Mouse (Mus musculus): Measurements from ENCODE around the gene Hs6st3.
A peak's percentile ranks its signal among the peaks of the same experiment; 100 is the strongest.
"Not testable (repeated sequence)": the region's sequence is repeated elsewhere in the genome, so short reads cannot be mapped to it uniquely, and the experiment has no call there.

Gene Hs6st3

DNA sequence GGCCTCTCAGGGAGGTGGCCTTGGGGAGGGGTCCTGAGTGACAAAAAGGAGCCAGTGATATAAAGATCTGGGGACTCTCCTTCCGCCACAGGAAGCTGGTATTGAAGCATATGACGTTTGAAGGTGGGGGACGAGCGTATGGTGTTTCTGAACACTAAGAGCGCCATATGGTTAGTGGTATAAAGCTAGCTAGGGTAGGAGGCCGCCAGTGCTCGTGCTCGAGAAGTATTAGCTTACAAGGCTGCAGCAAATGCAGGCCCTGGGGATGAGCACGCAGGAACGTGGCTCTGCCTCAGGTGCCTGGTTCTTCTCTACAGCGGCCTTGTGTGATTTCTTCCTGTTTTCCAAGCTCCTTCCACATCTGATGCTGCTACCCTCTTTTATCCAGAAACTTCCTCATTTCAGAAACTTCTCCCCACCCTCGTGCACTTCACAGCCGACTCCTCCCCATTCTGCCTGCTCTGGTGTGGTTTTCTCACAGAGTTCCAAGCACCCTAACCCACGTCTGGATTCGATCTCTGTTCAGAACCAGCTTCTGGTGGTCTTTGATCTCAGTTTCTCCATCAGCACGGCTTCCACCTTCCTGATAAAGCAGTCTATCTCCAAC lies 110.0 kb downstream of the Hs6st3 start:
- peak in 1 of 2 experiments; percentile 14 for DNase-seq (ENCODE audit: low spot score in 2 of 2)

DNA sequence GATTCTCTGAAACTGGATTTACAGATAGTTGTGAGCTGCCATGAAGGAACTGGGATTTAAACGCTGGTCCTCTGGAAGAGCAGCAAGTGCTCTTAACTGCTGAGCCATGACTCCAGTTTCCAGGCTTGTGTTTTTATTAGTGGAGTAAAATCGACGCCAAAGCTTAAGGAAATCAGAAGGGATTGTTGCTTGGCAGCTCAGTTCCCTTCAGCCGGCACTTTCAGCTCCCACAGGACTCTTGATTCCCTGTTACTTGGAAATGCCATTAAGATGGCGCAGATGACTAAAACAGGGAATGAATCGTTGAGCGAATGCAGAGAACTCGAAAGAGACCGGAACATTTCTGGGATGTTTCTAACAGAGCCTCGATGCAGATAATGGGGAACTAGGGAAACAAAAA lies 112.2 kb downstream of the Hs6st3 start:
- DNase-seq (ENCODE audit: low spot score in 2 of 2): no peak

DNA sequence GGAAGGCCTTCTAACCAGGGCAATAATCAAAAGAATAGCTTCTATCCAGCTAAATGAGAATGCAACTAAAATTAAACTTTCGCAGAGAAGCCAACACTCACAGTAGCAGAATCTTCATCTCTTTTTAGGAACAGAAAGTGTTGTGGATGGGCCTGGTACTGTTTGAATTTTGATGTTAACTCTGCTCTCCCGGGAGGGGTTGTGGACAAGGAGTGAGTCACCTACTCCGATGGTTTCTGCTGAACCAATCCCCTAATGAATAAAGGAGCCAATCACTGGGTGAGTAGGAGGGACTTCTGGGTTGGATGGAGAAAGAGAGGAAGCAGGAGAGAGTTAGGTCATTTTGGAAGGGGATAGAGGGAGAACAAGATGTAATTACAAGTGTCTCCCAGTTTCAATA lies 117.3 kb downstream of the Hs6st3 start:
- no peak for DNase-seq (ENCODE audit: low spot score in 2 of 2)

DNA sequence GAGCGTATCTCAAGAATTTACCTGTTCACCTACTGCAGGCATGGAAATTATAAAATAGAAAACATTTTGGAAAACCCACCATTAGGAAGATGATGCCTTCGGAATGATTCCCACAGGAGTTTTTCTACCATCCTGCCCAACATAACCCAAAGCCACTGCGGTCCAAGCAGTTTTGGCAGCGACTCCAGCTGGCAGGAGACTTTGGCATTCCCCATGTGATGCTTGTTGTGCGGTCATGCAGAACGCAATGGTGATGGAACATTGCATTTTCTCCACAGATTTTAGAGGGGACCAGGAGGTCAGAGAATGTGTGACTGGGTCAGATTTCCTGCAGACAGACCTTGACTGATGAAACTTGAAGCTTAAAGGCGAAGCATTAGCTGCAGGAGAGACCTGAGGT lies 118.9 kb downstream of the Hs6st3 start:
- no peak for DNase-seq (ENCODE audit: low spot score in 2 of 2)

- DNase-seq (ENCODE audit: low spot score in 2 of 2): no peak
Measured at GRCm38 (mm10) chr14:119260176-119260962, 122.2 kb downstream of the Hs6st3 start.

GRCm38 (mm10) chr14:119266334-119266733 lies 128.2 kb downstream of the Hs6st3 start:
- DNase-seq (ENCODE audit: low spot score in 2 of 2): no peak

- DNase-seq (ENCODE audit: low spot score in 2 of 2): no peak
Measured at GRCm38 (mm10) chr14:119273088-119273487, 134.9 kb downstream of the Hs6st3 start.

DNA sequence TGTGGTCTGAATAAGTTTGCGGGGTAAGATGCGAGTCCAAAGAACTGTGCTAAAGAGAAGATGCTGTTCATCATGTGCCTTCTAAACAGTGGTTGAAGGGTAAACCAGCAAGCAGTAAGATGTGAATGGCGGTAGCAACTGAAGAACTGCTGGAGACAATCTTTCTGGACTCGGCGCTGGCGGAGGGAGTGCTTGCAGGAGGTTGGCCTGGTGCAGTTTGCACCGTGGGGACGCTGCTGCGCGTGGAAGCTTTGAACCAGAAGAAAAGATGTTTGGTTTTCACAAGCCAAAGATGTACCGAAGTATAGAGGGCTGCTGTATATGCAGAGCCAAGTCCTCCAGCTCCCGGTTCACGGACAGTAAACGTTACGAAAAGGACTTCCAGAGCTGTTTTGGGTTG lies 140.0 kb downstream of the Hs6st3 start:
- not testable (repeated sequence) for DNase-seq (ENCODE audit: low spot score in 2 of 2)

- DNase-seq (ENCODE audit: low spot score in 2 of 2): no peak
Measured at GRCm38 (mm10) chr14:119283951-119284350, 145.8 kb downstream of the Hs6st3 start.

DNA sequence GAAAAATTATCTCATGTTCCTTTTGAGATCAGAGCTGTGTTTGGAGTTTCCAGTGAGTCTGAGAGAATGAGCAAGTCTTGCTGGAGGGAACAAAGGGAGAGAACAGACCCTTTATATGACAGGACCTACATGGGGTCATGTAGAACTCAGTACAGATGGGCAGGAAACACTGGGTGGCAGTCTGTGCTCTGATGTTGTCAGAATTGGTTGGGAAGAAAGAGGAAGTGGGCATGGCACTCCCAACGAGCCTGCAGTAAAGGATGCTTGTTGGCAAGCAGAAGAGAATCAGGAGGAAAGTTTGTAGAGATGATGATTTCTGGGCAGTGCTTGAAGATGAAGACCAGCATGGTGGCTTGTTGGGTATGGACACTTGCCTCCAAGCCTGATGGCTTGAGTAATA lies 151.5 kb downstream of the Hs6st3 start:
- DNase-seq (ENCODE audit: low spot score in 2 of 2): no peak

- DNase-seq (ENCODE audit: low spot score in 2 of 2): no peak
Measured at GRCm38 (mm10) chr14:119294071-119294470, 155.9 kb downstream of the Hs6st3 start.

DNA sequence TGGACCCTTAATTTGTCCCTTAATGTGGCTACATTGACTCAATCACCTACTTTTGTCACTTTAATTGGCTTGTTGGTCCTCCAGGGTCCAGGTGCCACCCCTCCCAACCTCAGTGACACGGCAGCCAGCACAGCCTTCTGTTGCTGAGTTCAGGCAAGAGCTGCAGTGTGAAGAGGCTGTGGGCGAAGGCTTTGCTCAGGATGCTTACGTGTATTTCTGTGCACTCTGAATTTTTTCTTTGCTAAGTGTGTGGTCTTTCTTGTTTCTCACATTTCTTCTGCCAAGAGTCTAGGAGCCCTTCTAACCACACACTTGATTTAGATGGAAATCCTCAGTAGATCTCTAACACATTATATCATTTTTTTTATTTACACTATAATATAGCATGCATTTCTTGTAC lies 168.3 kb downstream of the Hs6st3 start:
- DNase-seq (ENCODE audit: low spot score in 2 of 2): no peak

DNA sequence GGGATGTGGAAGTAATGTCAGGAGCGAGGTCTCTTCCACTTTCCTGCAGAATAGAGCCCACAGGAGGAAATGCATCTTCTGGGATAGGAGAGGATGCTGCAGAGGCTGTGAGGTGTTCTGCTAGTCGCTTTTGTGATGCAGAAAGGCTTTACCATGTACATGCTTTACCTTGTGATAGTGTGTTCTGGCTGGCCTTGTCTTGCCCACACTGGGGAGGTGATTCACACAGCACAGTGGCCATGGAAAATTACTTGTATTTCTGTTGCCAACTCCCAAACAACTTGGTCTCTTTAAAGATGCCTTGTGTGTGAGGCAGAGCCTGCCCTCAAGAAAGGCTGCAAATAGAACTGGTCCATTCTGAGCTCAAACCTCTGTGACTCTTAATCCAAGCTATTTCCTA lies 180.2 kb downstream of the Hs6st3 start:
- no peak for DNase-seq (ENCODE audit: low spot score in 2 of 2)

GRCm38 (mm10) chr14:119347236-119347635 lies 209.1 kb downstream of the Hs6st3 start:
- no peak for DNase-seq (ENCODE audit: low spot score in 2 of 2)

- DNase-seq (ENCODE audit: low spot score in 2 of 2): no peak
Measured at GRCm38 (mm10) chr14:119361414-119361813, 223.3 kb downstream of the Hs6st3 start.

GRCm38 (mm10) chr14:119367866-119368425 lies 229.8 kb downstream of the Hs6st3 start:
- DNase-seq (ENCODE audit: low spot score in 2 of 2): no peak

GRCm38 (mm10) chr14:119369274-119369673 lies 231.1 kb downstream of the Hs6st3 start:
- no peak for DNase-seq (ENCODE audit: low spot score in 2 of 2)

DNA sequence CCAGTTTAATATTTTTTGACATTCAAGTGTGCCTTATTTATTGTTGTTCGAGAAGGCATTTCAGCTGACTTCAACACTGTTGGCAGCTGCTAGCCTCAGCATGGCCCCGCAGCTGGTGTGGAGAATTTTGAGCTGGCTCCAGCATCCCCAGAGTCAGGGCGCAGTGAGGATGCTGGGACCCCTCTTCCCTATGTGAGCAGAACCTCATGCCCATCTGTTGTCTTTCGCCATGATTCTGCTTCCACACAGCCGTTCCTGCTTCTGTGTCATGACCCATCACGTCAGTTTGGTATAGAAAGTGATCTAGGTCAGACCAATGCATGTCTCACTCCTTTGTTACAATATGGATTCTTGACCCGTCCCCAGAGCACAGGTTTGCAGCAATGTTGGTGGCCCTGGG lies 231.9 kb downstream of the Hs6st3 start:
- no peak for DNase-seq (ENCODE audit: low spot score in 2 of 2)

GRCm38 (mm10) chr14:119379303-119379702 lies 241.2 kb downstream of the Hs6st3 start:
- DNase-seq (ENCODE audit: low spot score in 2 of 2): no peak

DNA sequence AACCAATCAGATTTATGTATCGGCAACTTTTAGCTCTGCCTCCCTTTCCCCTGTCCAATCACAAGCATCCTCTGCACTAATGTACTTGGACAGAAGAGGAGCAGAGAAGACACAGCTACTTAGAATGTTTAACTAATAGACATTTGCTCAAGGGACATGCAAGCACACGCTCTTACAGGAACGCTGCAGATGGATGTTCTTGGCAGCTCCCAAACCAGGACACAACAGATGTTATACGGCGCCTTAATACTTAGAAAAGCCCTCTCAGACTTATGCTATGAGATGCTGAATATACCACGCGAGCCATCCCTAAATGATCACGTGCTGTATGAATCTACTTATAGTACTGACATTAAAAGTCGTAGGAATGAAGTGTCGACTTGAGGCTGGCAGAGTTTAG lies 263.5 kb downstream of the Hs6st3 start:
- DNase-seq (ENCODE audit: low spot score in 2 of 2): no peak

- DNase-seq (ENCODE audit: low spot score in 2 of 2): no peak
Measured at GRCm38 (mm10) chr14:119409334-119410050, 271.4 kb downstream of the Hs6st3 start.

- no peak for DNase-seq (ENCODE audit: low spot score in 2 of 2)
Measured at GRCm38 (mm10) chr14:119422894-119423293, 284.8 kb downstream of the Hs6st3 start.

GRCm38 (mm10) chr14:119450471-119450870 lies 312.3 kb downstream of the Hs6st3 start:
- no peak for DNase-seq (ENCODE audit: low spot score in 2 of 2)

All from frontal cortex, postnatal 14 days (tissue).